Mouse (Mus musculus) layer of hippocampus, postnatal 36 days (tissue): Measurements from ENCODE around the gene Rbmxl1. TPM values are rescaled to one million over a fixed set of nuclear protein-coding genes. Genes with fewer than 3 reads are reported as not detected.
"Not testable (repeated sequence)": the region's sequence is repeated elsewhere in the genome, so short reads cannot be mapped to it uniquely, and the experiment has no call there.

Experiments
- DNase-seq, 2 experiments: peaks; one replicate each; pipeline ENCODE4 v3.0.0; 2022
- total RNA-seq, 2 experiments: library from RNA; stranded (reverse); gene quantifications; 2 replicates each; pipeline ENCODE4 v1.2.3; 2021

Gene Rbmxl1
- total RNA-seq, result 10 to 100 TPM; 51.5 to 56.1 TPM

DNA sequence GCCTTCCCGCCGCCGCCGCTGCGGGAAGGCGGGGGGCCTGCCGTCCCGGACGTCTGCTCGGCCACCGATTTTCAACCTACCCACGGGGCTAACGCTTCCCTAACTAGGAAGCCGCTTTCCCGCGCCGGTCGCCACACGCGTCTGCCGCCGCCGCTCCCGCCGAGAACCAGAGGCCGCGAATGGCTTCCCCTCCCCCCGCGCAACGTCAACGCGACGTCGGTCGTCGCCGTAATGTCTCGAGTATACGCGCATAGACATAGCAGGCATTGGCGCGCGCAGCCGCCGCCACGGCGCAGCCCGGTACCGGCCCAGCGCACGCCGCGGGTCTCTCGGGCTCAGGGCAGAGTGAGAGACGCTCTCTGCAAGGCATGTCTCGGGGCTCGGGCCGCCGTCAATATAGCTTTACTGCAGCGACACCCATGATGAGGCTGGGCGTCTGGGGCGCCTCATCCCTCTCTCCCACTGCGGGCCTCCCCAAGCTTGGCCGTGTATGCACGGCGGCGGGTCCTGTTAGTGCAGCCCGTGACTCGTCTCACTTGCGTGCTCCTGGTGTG is at the start of gene Rbmxl1:
Gene Rbmxl1, minus strand, starts transcription at position 180 of the 554 bp plus-strand sequence.
- DNase-seq, result peak; percentile 86 to 88

DNA sequence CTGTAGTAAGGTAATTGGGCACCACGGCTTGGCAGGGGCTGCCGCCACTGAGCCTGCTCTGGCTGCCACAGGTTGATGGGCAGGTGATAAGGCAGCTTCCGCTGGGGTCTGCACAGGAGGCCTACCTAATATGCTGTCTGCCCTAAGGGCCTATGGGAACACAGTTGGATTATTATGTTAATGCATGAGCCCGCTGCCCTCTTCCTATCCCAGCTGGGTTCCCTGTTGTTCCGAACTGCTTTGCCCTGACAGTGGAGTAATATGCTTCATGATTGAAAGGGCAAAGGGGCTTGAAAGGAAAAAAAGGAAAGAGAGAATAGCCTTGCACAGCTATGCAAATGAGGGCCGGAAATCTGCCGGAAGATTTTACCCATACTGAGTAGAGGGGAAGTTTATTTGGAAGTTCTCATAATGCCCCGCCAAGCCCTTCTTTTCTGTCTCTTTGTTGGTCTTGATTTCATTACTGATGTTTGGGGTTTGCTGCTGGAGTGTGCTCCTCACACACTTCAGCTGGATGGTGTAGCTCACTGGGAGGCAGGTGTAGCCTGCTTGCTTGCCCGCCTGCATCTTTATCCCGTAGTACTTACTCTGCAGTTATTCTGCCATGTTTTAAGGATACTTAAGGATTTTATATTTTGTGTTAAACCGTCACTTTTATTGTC is 48.2 kb upstream of the Rbmxl1 start:
- no peak for DNase-seq

DNA sequence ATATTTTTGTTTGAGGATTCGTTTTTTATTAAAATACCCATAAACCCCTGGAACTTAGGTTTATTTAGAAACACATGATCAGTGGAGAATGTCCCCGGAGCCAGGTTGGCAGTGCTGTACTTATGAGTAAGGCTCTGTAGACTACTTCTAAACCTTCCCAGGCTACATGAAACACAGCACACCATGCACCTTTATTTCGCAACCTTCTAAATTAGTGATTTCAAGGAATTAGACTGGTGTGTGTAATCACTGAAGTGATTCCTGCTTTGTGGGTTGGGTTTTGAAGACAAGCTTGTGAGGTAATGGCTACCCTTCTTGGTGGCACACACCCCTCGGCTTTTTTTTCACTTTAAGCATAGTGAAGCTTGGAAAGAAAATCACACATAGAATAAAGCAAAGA is 47.1 kb upstream of the Rbmxl1 start:
- DNase-seq, result no peak

DNA sequence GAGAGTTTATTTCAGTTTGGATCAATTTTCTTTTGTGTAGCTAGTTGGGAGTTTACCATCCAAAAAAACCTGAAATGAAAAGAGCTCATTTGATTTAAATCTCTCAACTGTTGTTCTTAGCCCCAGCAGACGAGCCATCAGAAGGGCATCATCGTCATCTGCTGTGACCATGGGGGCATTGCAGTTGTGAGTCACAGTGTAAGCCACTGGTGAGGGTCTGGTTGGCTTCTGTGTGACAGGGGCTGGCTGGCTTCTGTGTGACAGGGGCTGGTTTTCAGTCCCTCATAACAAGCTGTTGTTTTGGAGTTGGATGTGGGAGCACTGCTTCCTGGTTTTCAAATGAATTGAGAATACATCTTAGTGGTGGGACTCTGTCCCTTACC is 42.0 kb upstream of the Rbmxl1 start:
- DNase-seq, result no peak

DNA sequence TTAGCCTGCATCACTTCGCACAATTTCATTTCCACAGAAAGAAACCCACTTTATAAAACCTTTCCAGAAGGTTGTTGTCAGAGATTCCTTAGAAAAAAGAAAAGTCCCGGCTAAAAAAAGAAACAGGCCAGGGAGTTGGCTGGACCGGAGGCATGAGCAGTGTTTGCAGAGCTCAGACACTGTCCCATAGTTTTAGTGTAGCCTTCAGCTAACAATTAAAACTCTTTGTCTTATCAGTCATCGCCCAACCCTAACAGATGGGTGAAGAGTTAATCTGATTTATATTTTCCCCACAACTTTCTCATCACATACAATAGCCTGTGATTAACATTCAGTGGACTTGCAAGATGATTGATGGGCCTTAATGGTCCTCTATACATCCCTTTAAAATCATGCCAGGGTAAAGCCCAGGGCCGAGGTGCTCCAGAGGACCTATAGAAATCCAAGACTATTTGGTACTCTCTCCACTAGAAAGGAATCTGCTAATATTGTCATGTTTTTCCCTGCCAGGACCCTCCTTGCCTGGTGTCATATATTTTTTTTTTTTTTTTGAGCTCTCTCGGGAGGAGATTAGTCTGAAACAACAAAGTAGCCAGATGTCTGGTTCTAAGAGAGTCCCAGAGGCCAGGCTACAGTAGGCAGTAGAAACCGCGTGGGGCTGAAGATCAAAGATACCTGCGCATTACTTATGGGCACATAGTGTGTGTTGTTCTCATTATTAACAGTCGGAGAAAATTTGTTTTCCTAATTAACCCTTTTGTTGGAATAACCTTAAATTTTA is 41.5 kb upstream of the Rbmxl1 start:
- no peak for DNase-seq

DNA sequence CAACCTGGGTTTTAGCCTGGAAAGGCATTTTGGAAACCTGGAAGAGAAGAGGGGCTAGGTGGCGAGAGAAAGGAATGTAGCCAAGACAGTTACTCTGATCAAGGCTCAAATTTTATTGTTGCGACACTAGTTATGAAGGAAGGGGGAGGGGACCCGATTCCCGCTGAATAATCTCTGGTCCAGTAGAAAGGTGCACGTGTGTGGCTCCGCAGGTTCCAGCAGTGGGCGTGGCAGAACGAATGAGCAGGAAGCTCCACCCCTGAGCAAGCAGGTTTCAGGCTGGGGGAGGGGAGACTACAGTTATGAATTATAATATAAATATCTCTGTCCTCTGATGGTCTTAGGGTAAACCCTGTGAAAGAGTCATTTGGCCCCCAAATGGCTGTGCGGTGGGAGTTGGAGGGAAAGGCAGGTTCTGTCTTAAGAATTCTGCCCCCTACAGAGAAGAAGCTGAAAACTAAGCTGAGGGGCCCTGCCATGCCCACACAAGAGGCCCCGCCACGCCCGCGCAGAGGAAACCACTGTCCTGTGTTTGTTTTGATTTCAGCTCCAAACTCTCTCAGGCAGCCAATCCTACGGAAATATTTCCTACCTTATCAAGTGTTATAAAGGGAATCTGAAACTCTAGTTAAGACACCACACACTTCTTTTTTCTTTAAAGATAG is 36.6 kb upstream of the Rbmxl1 start:
- not testable (repeated sequence) for DNase-seq

DNA sequence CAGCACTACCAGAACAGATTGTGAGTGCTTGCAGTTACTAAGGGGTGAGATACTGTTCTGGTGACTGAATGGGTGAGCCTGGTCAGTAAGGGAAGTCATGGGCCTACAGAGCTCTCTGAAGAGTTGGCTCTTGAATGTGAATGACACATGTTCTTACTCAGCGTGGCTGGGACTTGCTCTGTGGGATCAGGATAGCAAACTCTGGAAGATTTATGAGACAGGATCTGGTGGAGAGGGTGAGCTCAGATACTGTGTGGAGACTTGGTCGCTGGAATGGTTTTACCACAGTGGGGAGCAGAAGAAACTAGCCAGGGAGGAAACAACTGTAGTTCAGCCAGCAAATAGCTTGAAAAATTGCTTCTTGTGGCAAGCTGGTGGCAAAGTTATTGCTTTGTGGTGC is 35.8 kb upstream of the Rbmxl1 start:
- DNase-seq, result no peak

DNA sequence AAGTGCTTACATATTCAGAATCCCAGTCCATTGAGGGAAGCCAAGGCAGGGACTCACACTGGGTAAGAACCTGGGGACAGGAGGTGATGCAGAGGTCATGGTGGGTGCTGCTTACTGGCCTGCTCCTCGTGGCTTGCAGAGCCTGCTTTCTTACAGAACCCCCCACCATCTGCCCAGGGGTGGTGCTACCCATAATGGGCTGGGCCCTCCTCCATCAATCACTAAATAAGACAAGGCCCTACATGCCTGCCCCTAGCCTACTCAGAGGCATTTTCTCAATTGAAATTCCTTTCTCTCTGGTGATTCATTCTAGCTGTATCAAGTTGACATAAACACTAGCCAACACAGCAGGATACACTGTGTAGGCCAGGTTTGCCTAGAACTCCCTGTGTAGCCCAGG is 34.9 kb upstream of the Rbmxl1 start:
- DNase-seq, result no peak

DNA sequence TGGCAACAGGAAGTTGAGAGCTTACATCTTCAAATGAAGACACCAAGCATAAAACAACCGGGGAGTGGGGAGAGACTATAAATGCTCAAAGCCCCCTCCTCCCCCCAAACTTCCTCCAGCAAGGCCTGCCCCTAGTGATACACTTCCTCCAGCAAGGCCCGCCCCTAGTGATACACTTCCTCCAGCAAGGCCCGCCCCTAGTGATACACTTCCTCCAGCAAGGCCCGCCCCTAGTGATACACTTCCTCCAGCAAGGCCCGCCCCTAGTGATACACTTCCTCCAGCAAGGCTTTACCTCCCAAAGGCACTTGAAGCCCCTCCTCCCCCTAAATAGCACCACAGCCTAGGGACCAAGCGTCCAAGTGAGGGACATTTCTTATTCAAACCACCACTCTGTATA is 34.0 kb upstream of the Rbmxl1 start:
- not testable (repeated sequence) for DNase-seq

DNA sequence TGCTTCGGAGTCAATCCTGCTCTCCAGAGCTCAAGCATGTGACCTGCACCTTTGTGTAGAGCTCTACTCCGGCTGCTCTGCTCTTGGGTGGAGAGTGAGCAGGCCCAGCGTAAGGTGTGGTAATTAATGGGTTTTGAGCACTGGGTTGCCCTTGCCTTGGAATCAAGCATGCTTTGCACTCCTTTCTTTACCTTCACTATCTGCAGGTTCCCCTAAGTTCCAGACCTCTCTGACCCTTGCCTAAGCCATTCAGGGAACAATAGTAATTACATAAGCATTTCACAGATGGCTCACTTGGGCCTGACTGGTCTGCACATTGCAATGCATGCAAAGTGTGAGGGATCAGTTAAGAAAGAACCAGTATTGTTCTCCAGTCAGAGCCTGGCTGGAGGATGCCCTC is 29.1 kb upstream of the Rbmxl1 start:
- no peak for DNase-seq

DNA sequence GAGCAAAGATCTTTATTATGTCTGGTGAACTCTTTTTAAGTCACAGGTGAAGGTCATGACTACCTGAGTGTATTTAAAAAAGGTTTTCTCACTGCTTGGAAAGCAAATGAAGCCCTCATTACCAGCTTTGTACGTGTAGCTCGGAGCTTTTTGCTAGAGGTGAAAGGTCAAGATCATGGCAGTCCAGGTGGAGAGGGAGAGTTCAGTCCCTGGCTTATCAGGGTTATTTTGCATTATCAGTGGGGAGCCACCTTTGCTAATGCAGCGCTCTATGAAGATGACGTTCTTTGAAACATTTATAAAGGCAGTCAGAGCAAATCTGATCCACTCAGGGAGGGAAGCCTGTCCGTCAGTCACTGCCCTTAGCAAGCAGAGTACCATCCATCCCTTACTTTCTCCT is 28.0 kb upstream of the Rbmxl1 start:
- no peak for DNase-seq

DNA sequence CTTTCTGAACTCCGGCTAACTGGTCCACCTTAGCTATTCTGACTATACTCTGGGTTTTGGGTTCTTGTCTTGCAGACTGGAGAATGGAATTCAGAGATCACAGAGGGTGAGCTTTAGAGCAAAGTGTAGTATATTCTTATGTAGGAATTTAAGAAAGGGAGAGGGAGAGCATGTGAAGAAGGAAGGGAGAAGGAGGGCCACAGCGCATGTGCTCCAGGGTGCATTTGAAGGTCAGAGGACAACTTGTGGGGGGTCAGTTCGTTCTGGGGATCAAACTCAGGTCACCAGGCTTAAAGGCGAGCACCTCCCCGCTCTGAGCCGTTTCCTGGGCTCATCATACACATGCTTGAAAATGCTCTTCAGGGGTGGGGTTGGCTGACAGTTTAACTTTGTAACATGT is 25.3 kb upstream of the Rbmxl1 start:
- no peak for DNase-seq

DNA sequence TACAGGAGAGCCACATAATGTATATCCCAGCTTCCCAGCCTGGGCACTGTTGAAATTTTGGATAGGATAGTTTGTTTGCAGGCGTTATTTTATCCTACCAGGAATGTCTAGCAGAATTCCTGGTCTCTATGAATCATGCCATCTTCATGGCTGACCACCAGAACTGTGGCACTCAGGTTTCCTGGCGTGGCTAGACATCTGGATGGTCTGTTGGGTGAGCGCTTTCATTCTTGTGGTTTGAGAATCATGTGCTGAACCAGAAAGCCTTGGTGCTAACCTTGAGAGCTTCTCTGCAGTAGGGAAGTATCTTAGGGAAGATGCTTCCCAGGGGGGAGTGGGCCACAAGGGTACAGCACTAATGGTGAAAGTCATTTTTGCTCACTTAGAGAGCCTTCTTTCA is 6.4 kb upstream of the Rbmxl1 start:
- no peak for DNase-seq

DNA sequence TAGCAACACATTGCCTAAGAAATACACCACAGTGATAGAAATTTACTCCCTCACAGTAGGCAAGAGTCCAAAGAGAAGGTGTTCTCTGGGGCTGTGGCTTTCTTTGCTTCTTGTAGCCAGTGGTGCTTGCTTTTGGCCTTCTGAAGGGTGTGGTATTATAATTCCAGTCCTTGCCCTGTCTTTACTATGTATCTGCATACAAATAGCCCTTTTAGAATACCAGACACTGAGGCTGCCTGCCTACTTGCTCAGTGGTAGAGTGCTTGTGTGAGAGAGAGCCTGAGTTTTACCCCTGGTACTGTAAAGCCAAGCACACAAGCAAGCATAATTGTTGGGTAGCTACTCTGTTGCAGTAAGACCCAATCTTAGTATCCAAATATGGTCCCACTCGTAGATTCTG is 6.0 kb upstream of the Rbmxl1 start:
- DNase-seq, result no peak

DNA sequence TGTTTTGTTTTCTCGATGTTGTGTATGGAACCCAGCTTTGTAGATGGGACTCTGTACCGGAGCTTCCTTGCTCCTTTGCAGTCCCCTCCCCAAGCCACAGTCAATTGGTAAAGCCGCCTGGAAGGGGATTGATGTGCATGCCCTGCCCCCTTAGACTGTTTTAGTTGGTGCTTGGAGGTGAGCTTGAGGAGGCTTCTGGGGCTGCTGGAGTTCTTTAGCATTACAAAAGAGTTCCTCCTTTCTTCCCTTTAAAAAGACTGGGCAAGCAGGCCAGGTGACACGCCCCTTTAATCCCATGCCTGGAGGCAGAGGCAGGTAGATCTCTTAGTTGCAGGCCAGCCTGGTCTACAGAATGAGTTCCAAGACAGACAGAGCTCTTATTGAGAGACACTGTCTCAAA is 4.4 kb upstream of the Rbmxl1 start:
- no peak for DNase-seq

DNA sequence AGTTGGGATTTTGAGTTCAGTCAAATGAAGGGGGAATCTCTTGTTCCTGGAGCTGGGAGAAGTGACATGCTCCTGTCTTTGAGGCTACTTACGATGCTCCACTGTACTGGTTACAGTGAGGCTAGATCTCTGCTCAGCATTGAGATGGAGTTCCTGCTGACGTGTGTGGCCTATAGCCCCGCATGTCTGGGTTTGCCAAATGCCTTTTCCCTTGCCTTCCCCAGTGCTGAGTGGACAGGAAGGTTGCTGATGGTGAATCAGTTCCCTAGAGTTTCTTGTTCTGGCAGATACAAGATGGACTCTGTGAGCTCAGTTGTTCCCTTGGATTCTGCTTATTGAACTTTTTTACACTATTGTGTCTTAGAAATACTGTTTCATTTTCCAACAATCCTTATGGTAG is 2.2 kb upstream of the Rbmxl1 start:
- DNase-seq, result no peak

DNA sequence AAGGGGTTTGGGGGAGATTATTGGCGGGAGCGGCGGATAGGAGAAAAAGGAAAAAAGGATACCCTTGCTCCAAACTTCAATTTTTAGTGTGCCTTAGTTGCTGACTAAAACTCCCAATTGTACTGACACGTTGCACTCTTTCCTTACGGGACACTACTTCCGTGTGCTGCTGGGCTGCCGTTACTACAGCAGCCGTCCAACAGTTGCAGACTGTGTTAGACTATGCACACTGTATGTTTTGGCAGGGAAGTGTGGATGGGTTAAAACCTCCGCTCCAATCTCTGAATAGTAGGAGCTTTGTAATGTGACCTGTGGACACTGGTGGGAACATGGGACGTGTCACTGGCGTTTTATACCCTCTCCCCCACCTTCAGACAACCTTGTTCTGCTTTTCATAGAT is 1.4 kb upstream of the Rbmxl1 start:
- no peak for DNase-seq

DNA sequence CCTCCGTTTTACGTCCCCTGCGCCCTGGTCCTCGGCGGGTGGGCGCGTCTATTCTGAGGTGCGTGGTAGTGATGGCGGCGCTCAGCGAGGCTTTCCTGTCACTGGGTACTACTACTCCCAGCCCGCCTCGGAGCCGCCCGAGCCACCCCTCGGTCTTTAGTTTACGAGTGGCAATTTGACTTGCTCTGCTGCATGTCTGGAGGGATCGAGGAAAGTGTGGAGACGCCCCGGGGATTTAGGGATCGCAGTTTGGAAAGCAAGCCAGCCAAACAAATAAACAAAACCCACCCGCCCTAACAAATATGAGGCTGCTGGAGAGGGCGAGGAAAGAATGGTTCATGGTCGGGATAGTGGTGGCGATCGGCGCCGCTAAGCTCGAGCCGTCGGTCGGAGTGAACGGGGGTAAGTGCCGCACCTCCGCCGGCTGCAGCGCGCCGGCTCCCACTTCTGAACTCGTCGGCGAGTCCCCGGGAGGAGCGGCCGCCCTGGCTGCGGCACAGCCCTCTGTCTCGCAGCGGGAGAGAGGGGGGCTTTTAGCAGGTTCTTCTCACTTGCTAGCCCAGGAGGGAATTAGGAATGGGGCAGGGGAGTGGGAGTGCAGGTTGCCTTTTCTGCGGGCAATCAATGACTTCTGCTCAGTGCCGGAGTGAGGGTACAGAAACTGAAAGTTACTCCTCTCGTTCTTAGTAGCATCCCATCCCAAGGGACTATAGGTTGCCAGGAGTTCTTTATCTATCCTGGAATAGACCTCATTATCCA is 754 bp upstream of the Rbmxl1 start, which contains the start of gene Slc10a7:
Gene Slc10a7, plus strand, starts transcription at position 74 of the 759 bp plus-strand sequence.
- DNase-seq, result peak; percentile 88 to 89

DNA sequence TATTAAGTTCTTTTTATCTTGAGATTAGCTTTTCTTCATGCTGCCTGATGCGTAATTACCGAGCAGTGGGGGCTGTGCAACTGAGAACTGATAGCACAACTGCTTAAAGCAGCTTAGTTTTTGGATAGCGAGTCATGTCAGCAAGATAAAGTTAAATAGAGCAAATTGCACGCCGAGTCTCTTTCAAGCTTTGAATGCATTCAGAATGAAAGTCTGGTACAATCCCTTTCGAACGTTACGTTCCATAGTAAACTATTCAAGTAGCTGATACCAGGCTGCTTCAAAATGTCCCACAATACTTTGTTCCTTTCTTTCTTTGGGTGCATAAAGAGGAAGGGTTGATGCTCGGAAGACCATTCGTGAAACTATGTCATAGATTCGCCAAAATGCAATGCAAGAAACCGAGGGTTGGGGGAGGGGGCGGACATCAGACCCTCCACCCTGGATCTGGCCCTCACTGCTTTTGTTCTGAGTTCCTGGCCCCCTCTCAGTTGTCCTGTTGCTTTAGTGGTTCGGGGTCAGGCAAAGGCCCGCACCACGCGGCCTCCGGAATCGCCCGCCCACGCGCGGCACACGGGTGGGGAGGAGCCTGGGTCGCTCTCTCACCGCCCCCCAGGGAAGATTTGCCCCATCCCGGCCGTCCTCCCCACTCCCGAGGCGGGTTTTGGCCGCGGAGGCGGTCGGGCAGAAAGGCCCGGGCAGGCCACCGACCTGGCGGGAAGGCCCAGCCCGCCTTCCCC is 549 bp downstream of the Rbmxl1 start:
- DNase-seq, result no peak

DNA sequence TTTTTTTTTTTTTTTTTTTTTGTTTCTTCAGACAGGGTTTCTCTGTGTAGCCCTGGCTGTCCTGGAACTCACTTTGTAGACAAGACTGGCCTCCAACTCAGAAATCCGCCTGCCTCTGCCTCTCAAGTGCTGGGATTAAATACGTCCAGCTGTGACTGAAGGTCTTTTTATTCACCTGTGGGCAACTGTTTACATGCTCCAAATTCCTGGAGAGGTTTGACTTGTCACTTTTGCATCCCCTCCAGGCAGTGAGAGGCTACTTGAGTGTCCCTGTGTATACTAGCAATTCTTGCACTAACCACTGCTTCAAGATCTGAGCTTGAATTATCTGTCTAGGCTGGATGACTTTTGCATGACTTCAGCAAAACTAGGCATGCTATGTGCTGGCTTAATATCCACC is 6.0 kb downstream of the Rbmxl1 start:
- DNase-seq, result no peak

DNA sequence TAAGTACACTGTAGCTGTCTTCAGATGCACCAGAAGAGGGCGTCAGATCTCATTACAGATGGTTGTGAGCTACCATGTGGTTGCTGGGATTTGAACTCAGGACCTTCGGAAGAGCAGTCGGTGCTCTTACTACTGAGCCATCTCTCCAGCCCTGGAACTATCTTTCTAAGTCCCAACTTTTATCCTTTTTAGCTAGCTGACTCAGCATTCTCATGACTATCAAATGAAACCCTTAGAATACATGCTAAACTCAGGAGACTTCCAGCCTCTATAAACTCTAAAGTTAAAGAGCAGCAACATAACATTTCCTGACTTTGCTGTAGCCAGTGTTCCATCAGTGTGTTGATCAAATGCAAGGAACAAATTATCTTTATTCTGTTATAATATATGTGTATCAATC is 12.4 kb downstream of the Rbmxl1 start:
- DNase-seq, result not testable (repeated sequence)

DNA sequence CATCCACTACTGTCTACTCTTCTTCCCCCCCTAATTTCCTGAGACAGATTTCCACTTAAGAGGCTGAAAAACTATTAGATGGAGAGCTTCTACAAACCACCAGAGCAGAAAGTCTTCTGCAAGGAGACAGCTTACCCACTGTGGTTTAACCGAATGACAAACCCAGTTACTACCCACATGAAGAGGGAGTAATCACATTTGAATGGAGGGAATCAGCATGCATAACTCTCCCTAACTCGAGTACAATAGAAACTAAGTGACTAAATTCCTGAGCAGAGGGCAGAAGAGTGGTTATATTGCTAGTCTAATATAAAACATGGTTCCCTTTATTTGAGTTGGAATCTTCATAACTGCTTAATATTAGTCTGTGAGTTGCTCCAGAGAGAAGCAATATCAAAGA is 15.7 kb downstream of the Rbmxl1 start:
- no peak for DNase-seq
